Mouse (Mus musculus) ES-E14 (cell line): ENCODE results near the gene Esrp2.

ENCODE experiments used
- CHD2 ChIP-seq: IDR thresholded peaks from 2 replicates; pipeline ENCODE4 v1.6.1; 2014; ENCODE audit warnings: mild to moderate bottlenecking, low read depth, low read length, inconsistent platforms
- HCFC1 ChIP-seq: IDR thresholded peaks from 2 replicates; pipeline ENCODE4 v1.6.1; 2012; ENCODE audit warnings: low read length, inconsistent platforms, borderline replicate concordance; ENCODE audit not compliant: insufficient read depth
- MAFK ChIP-seq: IDR thresholded peaks from 2 replicates; pipeline ENCODE4 v1.6.1; 2014; ENCODE audit warnings: mild to moderate bottlenecking, low read depth, low read length, inconsistent platforms; ENCODE audit not compliant: insufficient read depth

DNA sequence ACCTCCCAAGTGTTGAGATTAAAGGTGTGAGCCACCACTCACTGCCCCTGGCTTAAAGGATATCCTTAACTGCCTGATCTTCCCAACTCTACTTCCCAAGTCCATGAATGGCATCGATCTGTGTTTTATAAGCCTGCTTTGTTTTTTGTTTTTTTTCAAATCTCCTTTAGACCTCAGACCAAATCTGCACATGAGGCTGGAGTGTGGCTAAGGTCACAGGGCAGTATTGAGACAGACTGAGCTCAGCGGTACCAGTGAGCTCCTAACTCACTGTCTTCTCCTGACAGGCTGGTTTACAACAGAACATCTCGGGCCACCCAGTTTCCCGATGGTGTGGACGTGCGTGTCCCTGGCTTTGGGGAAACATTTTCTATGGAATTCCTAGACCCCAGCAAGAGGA is 23.1 kb upstream of the Esrp2 start:
- TF ChIP-seq CHD2 (no peak), MAFK (no peak), HCFC1 (no peak)
